Mouse (Mus musculus) midbrain, postnatal 0 days (tissue): ENCODE data around the gene Wbp11. TPM values are rescaled to one million over a fixed set of nuclear protein-coding genes. Genes with fewer than 3 reads are reported as not detected.

ENCODE experiments used
- ATAC-seq: fragments of 200-750 bp; cut with Nextera tagmentation; 2 replicates; pipeline ENCODE4 v1.8.0; 2017; ENCODE audit warnings: moderate number of reproducible peaks, mild to moderate bottlenecking, moderate TSS enrichment, moderate library complexity; ENCODE audit not compliant: low FRiP score
- DNase-seq: peaks from one replicate; pipeline ENCODE4 v3.0.0-alpha.2; 2015; ENCODE audit warnings: low spot score
- H3K27ac ChIP-seq: fragments of 300-500 bp; sonication (generic); 2 replicates; pipeline ENCODE4 v1.5.1; 2014; ENCODE audit warnings: low read depth, mild to moderate bottlenecking, low read length, mixed read lengths
- H3K27me3 ChIP-seq: fragments of 300-500 bp; sonication (generic); 2 replicates; pipeline ENCODE4 v1.6.1; 2014; ENCODE audit warnings: low read length, control low read depth, mixed read lengths; ENCODE audit not compliant: insufficient read depth
- H3K36me3 ChIP-seq: fragments of 300-500 bp; sonication (generic); 2 replicates; pipeline ENCODE4 v1.6.1; 2014; ENCODE audit warnings: low read length, control low read depth, mixed read lengths; ENCODE audit not compliant: insufficient read depth
- H3K4me1 ChIP-seq: fragments of 300-500 bp; sonication (generic); 2 replicates; pipeline ENCODE4 v1.6.1; 2014; ENCODE audit warnings: mild to moderate bottlenecking, control low read depth, antibody characterized with exemption, low read length, mixed read lengths; ENCODE audit not compliant: insufficient read depth
- H3K4me2 ChIP-seq: fragments of 300-500 bp; sonication (generic); 2 replicates; pipeline ENCODE4 v1.6.1; 2014; ENCODE audit warnings: low read depth, mild to moderate bottlenecking, low read length, mixed read lengths; ENCODE audit not compliant: poor library complexity, severe bottlenecking
- H3K4me3 ChIP-seq: fragments of 300-500 bp; sonication (generic); 2 replicates; pipeline ENCODE4 v1.5.1; 2014; ENCODE audit warnings: low read depth, mild to moderate bottlenecking, low read length, moderate library complexity
- H3K9ac ChIP-seq: fragments of 300-500 bp; sonication (generic); replicated peaks from 2 replicates; pipeline ENCODE4 v1.6.1; 2014; ENCODE audit warnings: mild to moderate bottlenecking, low read length, moderate library complexity, mixed read lengths; ENCODE audit not compliant: poor library complexity, severe bottlenecking
- H3K9me3 ChIP-seq: fragments of 300-500 bp; sonication (generic); 2 replicates; pipeline ENCODE4 v1.6.1; 2016; ENCODE audit warnings: low read length, control low read depth
- CTCF ChIP-seq: IDR thresholded peaks from 2 replicates; pipeline ENCODE4 v1.5.1; 2016; ENCODE audit warnings: antibody characterized with exemption, mild to moderate bottlenecking
- WGBS: fragments of 180-500 bp; shearing (Covaris S2); extraction: QIAGEN DNeasy Blood & Tissue Kit; methylation state at CpG from one replicate; pipeline ENCODE4 v1.1.7; 2014; 5-methylcytosine and 5-hydroxymethylcytosine counted together
- polyA plus RNA-seq: library from polyadenylated mRNA; unstranded; fragments of >200 nt; fragmentation: Nextera tagmentation; extraction: Ambion mirVana; gene quantifications from 2 replicates; pipeline ENCODE4 v1.2.1, GENCODE M21; 2015
- total RNA-seq: library from RNA; depleted of rRNA; stranded (reverse); fragments of >200 nt; gene quantifications from 2 replicates; pipeline ENCODE4 v1.2.3, GENCODE M21; 2014

Wbp11 gene
- total and polyA plus RNA-seq, 2 experiments from 2014 or later, result 44.8 to 86.1 TPM

DNA sequence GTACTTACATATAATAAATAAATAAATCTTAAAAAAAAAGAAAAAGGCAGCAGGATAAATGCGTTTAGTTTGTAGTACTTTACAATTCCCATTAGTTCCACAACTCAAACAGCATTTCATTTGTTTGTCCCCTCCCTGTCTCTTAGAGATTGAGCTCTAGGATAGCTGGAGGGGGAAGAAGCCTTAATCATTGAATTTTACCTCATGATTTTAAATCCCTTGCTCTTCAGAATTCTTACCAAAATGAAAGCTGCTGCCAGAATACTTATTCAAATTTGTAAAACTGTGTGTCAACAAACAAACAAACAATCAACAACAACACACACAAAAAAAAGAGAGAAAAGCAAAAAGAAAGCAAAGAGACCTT lies 22.6 kb downstream of the Wbp11 start:
- Histone ChIP-seq H3K4me1 (peaks cover 13% of the 10 kb centered on the region), H3K27ac (no peak overlapping the region), H3K9ac (no peak overlapping the region), H3K36me3 (no peaks in the 10 kb centered on the region), H3K27me3 (no peaks in the 10 kb centered on the region), H3K4me3 (no peak overlapping the region), H3K4me2 (no peak overlapping the region), H3K9me3 (no peaks in the 10 kb centered on the region)
- no peak for ATAC-seq
- DNase-seq, result no peak
- WGBS, result 87% methylated on average over 1 of the region's 1 CpGs
- no peak for TF ChIP-seq CTCF

DNA sequence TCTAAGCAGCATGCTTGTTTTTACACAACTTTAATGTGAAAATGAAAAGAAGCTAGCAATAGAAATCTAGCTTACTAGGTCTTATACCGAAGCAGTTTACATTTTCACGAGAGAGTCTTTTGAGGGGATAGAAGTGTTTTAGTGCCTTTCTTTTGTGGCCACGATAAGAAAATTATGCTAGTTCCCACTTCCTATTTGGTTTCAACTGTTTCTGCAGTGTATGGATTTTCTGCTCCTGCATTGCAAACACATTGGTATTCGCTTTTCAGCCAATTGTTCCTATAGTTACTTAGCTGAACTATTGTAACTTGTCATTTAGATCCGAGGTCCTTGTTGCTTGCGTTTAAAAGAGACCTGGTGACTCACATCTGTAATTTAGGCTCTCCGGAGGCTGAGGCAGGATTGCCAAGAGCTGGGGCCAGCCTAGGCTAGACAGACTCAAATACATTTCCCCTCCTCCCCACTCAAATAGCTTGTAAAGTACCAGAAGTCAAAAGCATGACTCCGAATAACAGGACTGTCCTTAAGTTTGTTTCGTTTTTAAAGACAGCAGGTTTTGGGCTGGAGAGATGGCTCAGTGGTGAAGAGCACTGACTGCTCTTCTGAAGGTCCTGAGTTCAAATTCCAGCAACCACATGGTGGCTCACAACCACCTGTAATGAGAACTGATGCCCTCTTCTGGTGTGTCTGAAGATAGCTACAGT lies 23.2 kb downstream of the Wbp11 start:
- ATAC-seq, result no peak
- Histone ChIP-seq H3K4me2 (peak overlapping the region; percentile 78), H3K4me3 (peak overlapping the region; percentile 75), H3K36me3 (no peaks in the 10 kb centered on the region), H3K9me3 (no peaks in the 10 kb centered on the region), H3K9ac (0 out of 2 replicates have a peak overlapping the region, but pooled peaks have one; percentile 95), H3K27ac (peak overlapping the region; percentile 99), H3K4me1 (peaks cover 13% of the 10 kb centered on the region), H3K27me3 (no peaks in the 10 kb centered on the region)
- WGBS, result 31% methylated on average over 9 of the region's 9 CpGs
- DNase-seq, result no peak
- TF ChIP-seq CTCF, result no peak; the same call in 1 of the 2 replicates

DNA sequence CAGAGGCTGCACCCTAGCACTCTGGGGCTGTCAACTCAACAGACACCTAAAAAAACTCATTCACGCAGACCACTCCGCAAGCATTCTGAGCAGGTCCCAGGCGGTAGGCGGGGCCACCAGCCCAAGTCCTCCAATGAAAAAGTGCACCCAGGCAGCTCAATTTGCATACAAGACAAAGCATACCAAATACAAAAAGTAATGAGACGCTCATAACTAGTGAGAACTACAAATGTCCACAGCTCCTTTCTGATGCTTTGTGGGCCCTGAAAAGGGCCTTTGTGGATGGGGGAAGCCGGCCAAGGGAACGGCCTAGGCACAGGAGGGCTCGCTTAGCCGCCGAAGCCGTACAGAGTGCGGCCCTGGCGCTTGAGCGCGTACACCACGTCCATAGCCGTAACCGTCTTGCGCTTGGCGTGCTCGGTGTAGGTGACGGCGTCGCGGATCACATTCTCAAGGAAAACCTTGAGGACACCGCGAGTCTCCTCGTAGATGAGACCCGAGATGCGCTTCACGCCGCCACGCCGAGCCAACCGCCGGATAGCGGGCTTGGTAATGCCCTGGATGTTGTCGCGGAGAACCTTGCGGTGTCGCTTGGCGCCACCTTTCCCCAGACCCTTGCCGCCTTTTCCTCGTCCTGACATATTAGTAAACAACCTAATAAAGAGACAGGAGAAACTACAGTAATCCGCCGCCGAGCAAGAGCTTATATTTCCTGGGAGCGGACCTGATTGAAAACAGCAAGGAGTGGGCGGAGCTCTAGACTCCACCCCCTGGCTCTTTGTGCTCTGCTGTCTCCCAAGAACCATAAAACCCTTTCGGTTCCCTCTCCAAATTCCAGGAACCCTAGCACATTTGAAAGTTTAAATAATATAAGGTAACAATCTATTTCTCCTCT lies 24.0 kb downstream of the Wbp11 start, which contains the start of gene Hist4h4:
Hist4h4 (minus strand) TSS at position 677 of the 895 bp plus-strand sequence.
- DNase-seq, result peak; percentile 96
- Histone ChIP-seq H3K4me2 (peak within 1 kb of the TSS; percentile 78), H3K4me1 (peaks cover 6% of the 10 kb centered on the region), H3K9me3 (no peaks in the 10 kb centered on the region), H3K4me3 (peak within 1 kb of the TSS; percentile 75), H3K9ac (peak within 1 kb of the TSS; percentile 95), H3K27ac (peak within 1 kb of the TSS; percentile 99), H3K27me3 (no peaks in the 10 kb centered on the region), H3K36me3 (no peaks in the 10 kb centered on the region)
- peak; percentile 70 for ATAC-seq
- TF ChIP-seq CTCF, result no peak; the same call in none of the 2 replicates
- WGBS, result under 1% methylated on average over 50 of the region's 50 CpGs

DNA sequence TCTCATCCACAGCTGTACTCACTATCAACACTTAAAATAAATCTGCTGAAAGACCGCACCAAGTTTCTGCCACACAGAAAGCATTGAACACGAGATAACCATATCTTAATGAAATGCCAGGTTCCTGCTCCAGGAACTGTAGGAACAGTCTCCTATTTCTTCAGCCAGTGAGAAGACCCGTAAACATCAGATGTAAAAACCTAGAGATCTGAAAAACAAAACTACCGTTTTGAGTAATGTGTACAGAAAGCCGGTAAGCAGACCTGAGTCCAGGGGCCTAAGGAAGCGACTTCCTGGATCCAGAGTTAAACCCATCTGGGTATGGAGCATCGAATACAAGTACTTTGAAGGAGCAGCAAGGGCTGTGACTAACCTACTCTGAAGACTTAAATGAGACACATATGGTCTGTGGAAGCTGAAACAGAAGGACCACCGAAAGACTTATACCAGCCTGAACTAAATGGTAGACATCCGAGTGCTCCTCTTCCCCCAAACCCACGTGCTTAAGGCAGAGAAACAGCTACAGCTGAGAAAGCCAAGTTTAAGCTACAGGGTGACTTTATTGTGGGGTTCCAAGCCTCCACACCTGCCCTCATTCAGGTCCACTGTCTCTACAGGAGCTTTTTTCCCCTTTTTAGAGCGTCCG lies 24.8 kb downstream of the Wbp11 start:
- no peaks in the 10 kb centered on the region for H3K9me3 ChIP-seq
- H3K36me3 ChIP-seq, result no peaks in the 10 kb centered on the region
- H3K4me1 ChIP-seq, result peaks cover 3% of the 10 kb centered on the region; the same call in 1 of the 2 replicates
- TF ChIP-seq CTCF, result no peak
- peak overlapping the region; percentile 78 for H3K4me2 ChIP-seq
- H3K27ac ChIP-seq, result peak overlapping the region; percentile 99
- DNase-seq (no peak), ATAC-seq (peak; percentile 1; the same call in 1 of the 2 replicates)
- H3K4me3 ChIP-seq, result peak overlapping the region; percentile 75
- WGBS, result 22% methylated on average over 12 of the region's 12 CpGs
- H3K9ac ChIP-seq, result peak overlapping the region; percentile 95
- H3K27me3 ChIP-seq, result no peaks in the 10 kb centered on the region

- H3K9ac ChIP-seq, result no peak overlapping the region
- WGBS, result 86% methylated on average over 6 of the region's 6 CpGs
- no peak overlapping the region for H3K4me3 ChIP-seq
- no peaks in the 10 kb centered on the region for H3K36me3 ChIP-seq
- no peak for TF ChIP-seq CTCF
- no peak overlapping the region for H3K4me2 ChIP-seq
- peaks cover 3% of the 10 kb centered on the region; the same call in 1 of the 2 replicates for H3K4me1 ChIP-seq
- no peak overlapping the region for H3K27ac ChIP-seq
- no peaks in the 10 kb centered on the region for H3K27me3 ChIP-seq
- no peak for ATAC-seq
- DNase-seq, result no peak
- no peaks in the 10 kb centered on the region for H3K9me3 ChIP-seq
Observed at GRCm38 (mm10) chr6:136801274-136801673, 26.8 kb downstream of the Wbp11 start.
